Mouse (Mus musculus) cerebral cortex, adult 2 months (tissue): ENCODE data around the gene Fosb.

Experiments used
- WGBS: fragments of 180-500 bp; shearing (Covaris S2); methylation state at CpG from one replicate; pipeline ENCODE4 v1.1.7; 2018; 5-methylcytosine and 5-hydroxymethylcytosine counted together

The Fosb gene

DNA sequence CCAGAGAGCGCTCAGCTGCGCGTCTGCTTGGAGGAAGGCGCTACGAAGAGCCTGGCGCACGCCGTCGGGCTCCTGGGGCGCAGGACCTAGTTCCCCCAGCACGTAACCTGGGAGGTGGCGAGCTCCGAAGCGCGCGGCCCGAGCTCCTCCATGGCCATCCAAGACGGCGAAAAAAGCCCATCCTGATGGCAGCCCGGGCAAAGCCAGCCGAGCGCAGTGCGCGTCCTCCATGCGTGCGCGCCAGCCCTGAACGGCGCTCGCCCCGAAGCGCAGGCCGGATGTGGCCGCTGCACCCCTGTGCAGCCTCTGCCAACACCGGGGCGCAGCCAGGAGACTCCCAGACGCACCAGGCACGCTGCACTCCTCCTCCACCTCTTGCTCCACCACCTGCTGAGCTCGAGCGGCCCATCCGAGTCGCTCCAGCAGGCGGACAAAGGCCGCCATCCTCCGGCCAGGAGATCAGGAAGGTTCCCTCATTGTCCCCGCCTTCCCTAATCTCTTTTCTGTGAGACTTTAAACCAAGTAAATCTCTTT, 30.2 kb downstream of the Fosb start, which contains the start of gene Ppm1n:
TSS of gene Ppm1n (minus strand) at position 484 of the 534 bp plus-strand sequence.
- WGBS, result 4% methylated on average over 46 of the region's 46 CpGs

- WGBS, result 9% methylated on average over 34 of the region's 34 CpGs
These were observed 30.8 kb downstream of the Fosb start for GRCm38 (mm10) chr7:19279052-19279451.

GRCm38 (mm10) chr7:19276253-19276652, 33.6 kb downstream of the Fosb start:
- WGBS, result 65% methylated on average over 4 of the region's 4 CpGs

- WGBS, result 1% methylated on average over 36 of the region's 36 CpGs
These were observed 37.6 kb downstream of the Fosb start for GRCm38 (mm10) chr7:19272173-19272764.

GRCm38 (mm10) chr7:19271238-19272172, 38.3 kb downstream of the Fosb start, which contains the start of gene Vasp:
TSS of gene Vasp (minus strand) at chr7:19271817.
- whole genome bisulfite sequencing, result under 1% methylated on average over 60 of the region's 62 CpGs

DNA sequence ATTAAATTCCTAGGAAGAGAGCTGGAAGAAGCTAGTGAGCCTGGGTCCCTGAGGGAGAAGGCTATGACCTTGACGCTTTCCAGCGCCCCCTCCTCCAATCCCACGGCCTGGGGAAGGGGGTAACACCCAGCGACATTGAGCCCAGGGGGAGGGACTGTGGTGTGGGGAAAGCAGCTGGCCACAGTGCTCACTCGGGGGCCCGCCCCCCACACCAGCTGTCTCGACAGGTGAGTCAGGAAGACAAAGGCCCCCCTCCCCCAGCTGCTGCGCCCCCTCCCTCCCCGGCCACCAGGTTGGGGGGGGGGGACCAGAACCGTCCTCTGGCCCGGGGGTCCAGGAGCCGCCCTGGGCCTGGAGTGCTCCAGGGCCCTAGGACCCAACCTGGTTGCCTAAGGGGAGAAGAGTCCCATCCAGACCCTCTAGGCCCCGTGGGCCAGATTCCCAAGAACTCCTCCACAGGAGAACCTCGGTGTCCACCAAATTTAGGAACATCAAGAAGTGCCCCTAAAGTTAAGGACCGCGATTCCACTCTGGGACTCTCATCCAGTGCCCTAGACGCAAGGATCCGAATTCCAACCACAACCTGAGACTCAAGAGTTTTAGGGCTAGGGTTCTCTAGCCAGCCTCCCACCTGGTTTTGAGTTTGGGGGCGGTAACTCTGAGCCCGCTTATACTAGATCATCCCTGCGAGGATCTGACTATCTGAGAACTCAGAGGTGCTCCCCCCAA, 39.2 kb downstream of the Fosb start:
- WGBS, result under 1% methylated on average over 19 of the region's 21 CpGs

DNA sequence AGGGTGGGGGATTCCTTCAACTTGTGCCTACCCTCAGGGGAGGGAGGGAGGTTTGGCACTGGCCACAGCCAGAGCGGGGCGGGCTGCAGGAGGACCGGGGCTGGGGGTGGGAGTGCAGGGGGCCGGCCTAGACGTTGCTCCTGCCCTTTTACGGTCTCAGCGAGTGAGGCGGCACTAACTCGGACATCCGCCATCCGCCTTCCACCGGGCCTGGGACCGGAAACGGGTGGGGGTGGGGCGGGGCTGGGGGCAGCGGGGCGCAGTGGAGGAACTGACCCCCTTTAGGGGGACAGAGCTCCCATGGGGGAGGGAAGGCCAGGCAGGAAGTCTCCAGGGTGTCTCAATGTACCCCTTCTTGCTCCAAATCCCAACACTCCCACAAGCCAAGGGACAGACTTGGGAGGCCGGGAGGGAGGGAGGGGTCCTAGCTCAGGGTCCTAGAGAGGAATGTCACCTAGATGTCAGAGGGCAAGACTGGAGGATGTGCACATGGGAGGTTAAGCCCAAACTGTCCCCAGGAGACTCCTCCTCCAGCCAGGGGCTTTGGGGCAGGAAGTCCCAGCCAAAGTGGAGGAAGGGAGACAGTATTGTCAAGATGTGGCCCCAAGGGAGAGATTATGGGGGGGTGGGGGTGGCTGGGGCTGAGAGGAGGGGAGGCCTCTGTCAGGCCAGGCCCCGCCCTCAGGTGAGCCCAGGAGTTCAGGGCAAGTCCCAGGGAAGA, 40.0 kb downstream of the Fosb start:
- WGBS, result 3% methylated on average over 19 of the region's 19 CpGs

DNA sequence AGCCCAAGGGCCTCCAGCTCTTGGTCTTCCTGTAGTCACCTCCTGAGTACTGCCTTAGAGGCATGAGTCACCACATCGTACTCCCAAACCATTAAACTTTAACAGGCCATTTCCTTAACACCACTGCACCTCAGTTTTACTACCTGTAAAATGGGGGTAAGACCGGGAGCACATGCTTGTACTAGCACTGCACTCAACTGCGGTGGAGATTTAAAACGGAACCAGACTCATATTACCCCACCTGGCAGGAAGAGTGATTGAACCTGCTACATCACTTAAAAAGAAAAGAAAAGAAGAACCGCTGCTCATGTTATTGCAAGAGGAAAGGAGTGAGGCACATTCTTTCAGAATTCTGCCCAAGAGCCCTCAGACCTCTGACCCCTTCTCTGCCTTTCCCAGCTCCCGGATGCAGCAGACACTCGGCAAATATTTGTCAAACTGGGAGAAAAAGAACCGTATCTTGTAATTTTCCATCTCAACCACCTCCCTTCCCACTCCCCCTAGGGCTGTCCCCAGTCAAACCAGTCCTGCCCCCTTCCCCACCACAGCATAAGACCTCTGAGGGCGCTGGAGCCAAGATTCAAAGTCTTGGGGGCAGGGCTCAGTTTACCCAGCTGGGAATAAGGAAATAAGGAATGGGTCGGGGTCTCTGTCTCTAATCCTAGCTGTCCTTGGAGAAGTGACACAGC, 40.7 kb downstream of the Fosb start:
- 59% methylated on average over 10 of the region's 10 CpGs for WGBS

DNA sequence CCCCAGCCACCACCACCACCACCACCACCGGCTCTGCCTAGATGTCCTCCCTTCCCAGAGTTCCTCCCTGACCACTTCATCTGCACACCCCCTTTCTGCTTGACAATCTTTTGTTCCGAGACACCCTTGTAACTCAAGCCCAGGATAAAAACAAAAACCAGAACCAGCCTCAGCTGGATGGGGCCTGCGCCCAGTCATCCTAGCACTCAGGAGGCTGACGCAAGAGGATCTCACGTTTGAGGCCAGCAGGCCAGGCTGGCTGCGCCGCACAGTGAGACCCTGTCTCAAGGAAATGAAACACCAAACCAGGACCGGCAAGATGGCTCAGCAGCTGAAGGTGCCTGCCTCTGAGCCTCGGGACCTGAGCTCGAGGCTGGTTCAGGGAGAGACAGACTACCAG, 42.8 kb downstream of the Fosb start:
- WGBS, result 70% methylated on average over 10 of the region's 10 CpGs

- WGBS, result 72% methylated on average over 10 of the region's 10 CpGs
These were observed 43.7 kb downstream of the Fosb start for GRCm38 (mm10) chr7:19265928-19266822.

GRCm38 (mm10) chr7:19265147-19265546, 44.7 kb downstream of the Fosb start:
- WGBS, result 84% methylated on average over 7 of the region's 7 CpGs

GRCm38 (mm10) chr7:19258336-19258735, 51.5 kb downstream of the Fosb start:
- 39% methylated on average over 3 of the region's 3 CpGs for WGBS

DNA sequence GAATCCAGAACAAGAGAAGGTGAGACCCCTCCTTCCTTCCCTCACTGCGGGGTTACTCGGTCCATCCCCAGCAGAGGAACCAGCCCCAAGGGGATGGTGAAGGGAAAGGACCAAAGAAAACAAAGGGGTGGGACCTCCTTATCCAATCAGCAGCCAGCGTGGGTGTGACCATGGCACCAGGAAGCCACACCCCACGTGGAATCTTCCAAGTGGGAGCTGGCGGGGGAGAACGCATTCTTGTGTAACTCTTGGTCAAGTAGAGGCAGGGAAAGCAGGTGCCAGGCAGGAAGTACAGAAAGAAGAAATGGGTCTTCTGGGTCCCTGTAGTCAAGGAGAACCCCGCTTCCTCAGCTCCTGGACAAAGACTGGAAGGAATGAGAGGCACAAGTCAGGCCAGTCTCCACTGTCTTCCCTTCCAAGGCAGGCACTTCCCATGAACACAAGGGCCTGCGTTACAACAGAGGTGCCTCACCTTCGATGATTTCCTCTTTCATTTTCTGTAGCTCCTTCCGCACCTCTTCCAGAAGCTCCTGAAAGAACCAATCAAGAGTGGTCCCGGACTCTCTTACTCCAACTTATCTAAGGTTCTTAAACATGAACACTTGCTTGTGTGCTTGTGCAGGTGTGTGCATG, 52.3 kb downstream of the Fosb start:
- WGBS, result 44% methylated on average over 11 of the region's 11 CpGs

- 81% methylated on average over 7 of the region's 7 CpGs for WGBS
These were observed 53.3 kb downstream of the Fosb start for GRCm38 (mm10) chr7:19256567-19256966.

GRCm38 (mm10) chr7:19255395-19255794, 54.5 kb downstream of the Fosb start:
- 93% methylated on average over 17 of the region's 17 CpGs for WGBS

- 56% methylated on average over 5 of the region's 5 CpGs for WGBS
These were observed 56.4 kb downstream of the Fosb start for GRCm38 (mm10) chr7:19253437-19253836.
